In genomic region chr2:119476621-119477391, GRCm38 (mm10) we compare ENCODE assay signal across 8 mouse cellular contexts. TPM values are rescaled to one million over a fixed set of nuclear protein-coding genes. Genes with fewer than 3 reads are reported as not detected.
DNase-seq lines count a peak whose midpoint lies in the region; ATAC-seq lines count a peak whose summit lies in the region.

No protein-coding gene starts in this region.

- peak; percentile 72 for DNase-seq in T-cell, adult 2 months (ENCODE audit: low spot score)
- peak; percentile 73 to 79 for DNase-seq in cerebellum, postnatal 14 days
- DNase-seq in frontal cortex, postnatal 14 days (ENCODE audit: low spot score in 2 of 2), result peak; percentile 50 to 66
- peak; percentile 54 to 68 for DNase-seq in layer of hippocampus, postnatal 14 days (ENCODE audit: low spot score in 2 of 2)
- DNase-seq in lung, postnatal 10 days, result peak; percentile 77
- DNase-seq in retina, adult 2 months (ENCODE audit: low read depth, low spot score), result peak; percentile 26
- DNase-seq in thymus, postnatal 36 days, result peak; percentile 68 to 77

- H3K27ac ChIP-seq in hindbrain, embryonic 13.5 days, result peak overlapping the region; percentile 98

- peak overlapping the region; percentile 89 for H3K4me3 ChIP-seq in hindbrain, embryonic 13.5 days

- H3K9ac ChIP-seq in hindbrain, embryonic 13.5 days, result peak overlapping the region; percentile 94

- H3K27me3 ChIP-seq in hindbrain, embryonic 13.5 days, result no peaks in the 10 kb centered on the region

- under 1% methylated on average over 40 of the region's 44 CpGs for WGBS in hindbrain, embryonic 13.5 days

- peak; percentile 80 for ATAC-seq in hindbrain, embryonic 13.5 days (ENCODE audit: low FRiP score)

- H3K4me1 ChIP-seq in hindbrain, embryonic 13.5 days (replicated peaks), result peaks cover 27% of the 10 kb centered on the region

- H3K9me3 ChIP-seq in hindbrain, embryonic 13.5 days, result no peaks in the 10 kb centered on the region

- peak overlapping the region; percentile 80 for H3K4me2 ChIP-seq in hindbrain, embryonic 13.5 days

- H3K36me3 ChIP-seq in hindbrain, embryonic 13.5 days, result no peaks in the 10 kb centered on the region

RNA-seq across cellular contexts. Expression of gene Ino80, which starts 0.7 kb away (rescaled TPM):
- polyA plus RNA-seq in hindbrain, embryonic 13.5 days (2015; fragmentation: Nextera tagmentation; extraction: Ambion mirVana), result 3.2 and 3.4 TPM in 2 replicates
- total RNA-seq in layer of hippocampus, postnatal 14 days (2021), result 10 to 100 TPM; 16.9 to 17.0 TPM

Comparison
In these comparisons a context has a peak if more than half of its experiments do, and no peak if none do; other contexts are left out.
1. Peak in every context shown above with its lines: DNase-seq, ATAC-seq, H3K4me3 ChIP-seq and H3K27ac ChIP-seq.
2. DNase-seq: peak in every context shown above with its lines; median percentile 77 in lung, postnatal 10 days; 76 in cerebellum, postnatal 14 days; 72 in thymus, postnatal 36 days; 72 in T-cell, adult 2 months; 61 in layer of hippocampus, postnatal 14 days; 58 in frontal cortex, postnatal 14 days; 26 in retina, adult 2 months.